Mouse (Mus musculus) R1 (cell line): ENCODE data around the gene Rnf144a.

Source experiments
- DNase-seq: peaks from one replicate; pipeline ENCODE4 v3.0.0-alpha.2; 2018; ENCODE audit warnings: low read depth, low spot score

The Rnf144a gene

DNA sequence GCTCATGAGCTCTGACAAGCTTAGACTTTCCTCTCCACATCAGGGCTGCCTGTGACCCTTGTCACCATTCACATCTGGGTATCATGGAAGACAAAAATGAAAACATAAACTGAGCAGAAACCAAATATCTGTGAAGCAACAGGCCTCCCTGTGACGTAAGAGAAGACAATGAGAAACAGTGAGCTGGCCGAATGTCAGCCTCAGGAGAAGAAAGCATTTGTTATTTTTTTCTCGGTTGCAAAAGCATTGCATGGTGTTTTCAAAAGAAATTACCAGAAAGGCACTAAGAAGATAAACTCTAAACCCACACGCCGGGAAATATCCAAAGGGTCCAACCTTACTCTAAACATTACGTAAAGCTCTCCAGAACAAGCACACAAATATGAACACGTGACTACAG, 41.3 kb downstream of the Rnf144a start:
- DNase-seq: no peak

DNA sequence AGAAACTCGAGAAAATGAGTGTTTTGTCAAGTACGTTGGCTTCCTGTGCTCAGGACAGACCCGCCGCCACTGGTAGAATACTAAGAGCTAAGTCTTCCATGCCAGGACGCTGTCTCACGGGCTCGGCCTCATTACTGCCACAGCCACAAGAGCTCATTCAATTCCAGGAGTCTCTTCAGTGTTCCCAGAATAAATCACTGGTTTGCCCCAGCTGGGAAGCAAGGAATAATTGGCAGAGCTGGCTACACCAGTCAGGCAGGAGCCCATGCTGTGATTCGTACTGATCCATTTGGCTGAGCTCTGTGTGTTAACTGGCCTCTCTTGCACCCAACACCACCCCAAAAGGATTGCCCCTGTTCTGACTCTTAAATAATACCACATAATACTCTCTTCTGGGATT, 45.0 kb downstream of the Rnf144a start:
- DNase-seq: no peak

DNA sequence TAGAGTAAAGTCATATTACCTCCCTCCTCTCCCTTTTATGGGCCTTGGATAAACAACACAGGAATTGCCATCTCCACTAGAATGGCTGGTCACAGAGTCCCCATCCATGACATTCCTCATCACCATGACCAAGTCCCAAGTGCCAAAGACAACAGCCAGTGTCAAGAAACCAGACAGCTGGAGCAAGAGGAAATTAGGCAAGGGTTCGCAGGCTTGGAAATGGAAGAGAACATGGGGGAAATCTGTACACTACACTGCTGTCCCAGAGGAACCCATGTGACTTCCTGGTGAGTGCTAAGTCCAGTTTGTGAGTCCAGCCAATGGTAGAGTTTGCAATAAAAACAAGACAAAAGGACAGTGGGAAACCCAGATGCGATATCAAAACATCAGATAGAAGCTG, 47.7 kb downstream of the Rnf144a start:
- no peak for DNase-seq

DNA sequence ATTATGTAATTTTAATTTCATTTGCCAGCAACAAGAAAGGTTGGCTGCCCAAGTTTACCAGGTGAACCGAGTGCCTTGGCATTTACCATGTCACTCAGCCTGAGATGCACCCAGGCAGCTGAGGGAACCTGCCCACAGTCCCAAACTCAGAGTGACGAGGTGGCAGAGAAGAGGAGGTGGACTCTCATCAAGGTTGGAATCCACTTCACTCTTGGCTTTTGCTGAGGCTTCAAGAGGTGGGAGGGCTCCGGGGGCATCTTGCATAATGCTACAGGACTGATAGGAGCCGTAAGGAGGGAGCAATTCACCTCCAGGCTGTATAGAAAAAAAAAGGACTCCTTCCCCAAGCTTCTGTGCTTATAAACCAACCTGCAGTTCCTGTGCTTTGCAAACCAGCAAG, 48.7 kb downstream of the Rnf144a start:
- DNase-seq: no peak

DNA sequence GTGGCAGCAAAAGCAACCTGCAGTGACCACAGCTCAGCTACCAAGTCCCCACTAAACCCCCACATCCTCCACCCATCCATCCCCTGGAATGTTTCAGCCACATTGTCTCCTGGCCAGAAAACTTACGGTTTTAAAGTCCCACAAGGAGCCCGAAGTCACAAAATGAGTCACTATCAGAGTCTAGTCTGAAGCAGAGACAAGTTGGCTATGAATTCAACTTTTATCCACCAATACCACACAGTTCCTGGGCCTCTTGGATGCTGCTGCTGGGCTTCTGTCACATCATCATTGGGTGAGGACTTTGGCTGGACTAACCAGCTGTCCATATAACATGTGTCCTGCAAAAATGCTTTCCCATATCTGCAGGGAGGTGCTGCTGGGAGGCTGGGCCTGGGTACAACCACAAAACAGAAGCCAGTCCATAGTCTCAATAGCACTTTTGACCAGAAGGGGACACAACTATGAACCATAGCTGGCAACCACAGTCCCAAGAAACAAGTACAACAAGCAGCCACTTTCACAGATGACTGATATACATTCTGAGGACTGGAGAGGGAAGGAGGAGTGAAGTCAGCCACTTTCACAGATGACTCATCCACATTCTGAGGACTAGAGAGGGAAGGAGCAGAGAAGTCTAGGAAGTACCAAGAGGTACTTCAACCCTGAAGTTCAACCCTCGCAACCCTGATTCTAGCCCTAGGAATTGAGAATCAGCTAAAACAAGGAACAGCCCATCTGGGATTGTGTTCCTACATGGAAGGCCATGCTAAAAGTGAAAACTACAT, 49.3 kb downstream of the Rnf144a start:
- DNase-seq: no peak

DNA sequence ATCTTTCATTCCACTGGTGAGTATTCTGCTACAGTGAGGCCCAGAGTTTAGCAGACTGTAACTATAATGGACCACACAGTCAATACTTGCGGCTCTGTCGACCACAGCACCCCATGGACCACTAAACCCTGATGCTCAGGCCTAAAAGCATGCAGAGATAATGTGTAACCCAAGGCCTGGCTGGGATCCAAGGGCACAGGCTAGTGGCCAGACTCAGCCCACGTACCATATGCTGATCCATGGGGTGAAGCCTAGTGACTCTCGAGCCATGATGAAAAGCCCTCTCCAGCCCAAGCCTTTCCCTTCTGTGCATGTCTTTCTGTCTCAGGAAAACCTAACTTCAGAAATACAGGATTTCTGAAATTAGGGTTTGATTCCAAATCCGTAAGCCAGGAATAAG, 50.2 kb downstream of the Rnf144a start:
- no peak for DNase-seq

DNA sequence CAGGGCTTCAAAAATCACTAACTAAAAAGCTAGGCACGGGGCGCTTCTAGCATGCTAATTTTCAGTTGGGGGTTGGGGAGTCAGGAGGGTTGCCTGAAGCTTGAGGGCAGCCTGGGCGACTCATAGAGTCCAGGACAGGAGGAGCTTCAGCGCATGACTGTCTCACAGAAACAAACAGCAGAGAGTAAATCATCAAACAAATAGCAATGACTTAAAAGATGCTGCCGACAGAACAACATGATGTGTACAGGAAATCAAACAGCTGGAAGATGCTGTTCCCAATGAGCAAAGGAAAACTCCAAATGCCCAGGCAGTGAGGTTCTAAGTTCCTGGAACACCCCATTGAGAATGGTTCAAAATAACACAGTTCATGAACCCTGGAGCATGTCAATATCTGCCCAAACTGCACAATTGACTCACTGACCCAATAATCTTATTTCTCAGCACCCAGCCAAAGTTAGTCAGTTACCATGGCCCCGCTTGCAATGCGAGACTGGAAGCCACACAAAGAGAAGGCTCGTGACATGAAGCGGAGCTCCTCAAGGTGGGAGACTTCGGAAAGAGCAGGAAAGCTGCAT, 54.0 kb downstream of the Rnf144a start:
- no peak for DNase-seq

DNA sequence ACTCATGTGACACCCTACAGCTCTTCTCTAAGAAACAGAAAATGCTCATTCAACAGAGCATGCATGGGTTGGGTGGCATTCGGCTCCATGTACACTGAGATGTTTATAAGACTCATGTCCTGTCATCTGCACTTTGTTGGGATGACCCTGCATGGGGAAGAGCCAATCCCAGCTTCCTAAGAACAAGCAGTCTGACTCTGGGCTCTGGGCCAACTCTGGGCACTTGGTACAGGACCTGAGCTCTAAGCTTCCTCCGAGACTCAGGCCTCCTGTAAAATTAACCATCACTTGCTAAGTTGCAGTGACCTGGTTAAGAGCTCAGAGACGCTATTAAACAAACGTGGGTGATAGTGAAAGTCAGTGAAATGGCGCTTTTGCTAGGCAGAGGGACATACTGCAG, 55.2 kb downstream of the Rnf144a start:
- no peak for DNase-seq

DNA sequence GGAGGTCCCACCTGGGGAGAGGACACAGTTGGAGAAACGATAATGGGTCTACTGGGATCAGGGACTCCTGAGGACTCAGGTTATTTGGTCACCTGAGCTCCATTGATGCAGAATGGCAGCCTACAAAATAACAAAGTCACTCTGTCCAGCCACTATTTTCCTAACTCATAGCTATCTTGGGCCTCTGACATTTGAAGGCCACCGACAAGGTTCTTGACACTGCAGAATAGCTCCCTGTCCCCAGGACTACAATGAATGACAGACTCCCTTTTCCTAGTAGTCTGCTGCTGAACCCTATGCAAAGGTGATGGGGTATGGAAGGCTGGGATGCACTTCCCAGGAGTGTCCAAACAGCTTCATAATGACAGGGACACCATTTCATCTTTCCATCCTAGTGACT, 55.8 kb downstream of the Rnf144a start:
- DNase-seq: no peak

DNA sequence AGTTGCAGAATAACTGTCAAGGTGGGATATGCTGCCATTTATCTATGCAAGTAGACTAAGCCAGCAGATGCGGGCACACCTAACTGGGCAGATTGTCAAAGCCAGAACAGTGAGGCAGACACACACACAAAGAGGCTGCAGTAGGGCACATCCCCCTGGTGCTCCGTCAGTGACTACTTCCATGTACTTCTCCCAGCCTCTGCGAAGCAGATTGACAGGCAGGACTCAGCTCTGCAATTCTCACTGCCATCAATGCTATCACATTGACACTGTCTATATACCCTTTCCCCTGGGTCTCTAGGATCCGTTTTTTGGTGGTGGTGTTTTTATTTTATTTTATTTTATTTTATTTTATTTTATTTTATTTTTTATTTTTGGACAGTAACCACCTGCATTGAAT, 57.8 kb downstream of the Rnf144a start:
- no peak for DNase-seq

DNA sequence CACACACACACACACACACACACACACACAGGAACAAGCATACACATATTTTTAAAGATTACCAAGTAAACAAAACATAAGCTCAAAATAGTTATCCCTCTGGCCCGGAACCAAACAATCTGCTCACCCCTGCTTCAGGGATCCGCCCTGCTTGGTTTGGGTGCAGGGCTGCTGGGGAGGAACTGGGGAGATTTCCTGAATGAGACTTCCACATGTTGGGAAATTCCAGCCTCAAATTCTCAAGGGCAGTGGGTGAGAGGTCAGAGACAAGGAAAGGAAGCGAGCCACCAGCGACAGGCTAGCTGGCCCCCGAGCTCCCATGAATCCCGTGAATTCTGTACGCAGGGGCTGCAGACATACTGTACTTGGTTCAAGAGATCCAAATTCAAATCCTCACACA, 58.9 kb downstream of the Rnf144a start:
- no peak for DNase-seq

DNA sequence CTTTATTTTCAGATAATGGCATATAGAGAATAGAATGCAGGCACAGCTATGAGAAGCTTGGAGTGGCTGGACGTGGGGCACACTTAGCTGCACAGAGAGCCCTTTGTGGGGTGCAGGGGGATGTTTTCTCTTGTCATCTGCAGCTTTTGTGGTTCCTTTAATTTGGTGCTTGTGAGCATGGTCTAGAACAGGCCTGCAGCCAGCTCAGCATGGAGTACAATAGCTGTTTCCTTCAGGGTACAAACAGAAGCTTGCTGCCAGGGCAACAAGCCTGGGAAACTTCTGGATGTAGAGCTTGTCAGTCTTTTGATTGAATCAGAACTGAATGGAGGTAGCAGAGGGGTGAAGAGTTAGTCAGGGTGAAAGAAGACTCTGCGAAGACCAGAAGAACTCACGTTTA, 63.7 kb downstream of the Rnf144a start:
- no peak for DNase-seq

DNA sequence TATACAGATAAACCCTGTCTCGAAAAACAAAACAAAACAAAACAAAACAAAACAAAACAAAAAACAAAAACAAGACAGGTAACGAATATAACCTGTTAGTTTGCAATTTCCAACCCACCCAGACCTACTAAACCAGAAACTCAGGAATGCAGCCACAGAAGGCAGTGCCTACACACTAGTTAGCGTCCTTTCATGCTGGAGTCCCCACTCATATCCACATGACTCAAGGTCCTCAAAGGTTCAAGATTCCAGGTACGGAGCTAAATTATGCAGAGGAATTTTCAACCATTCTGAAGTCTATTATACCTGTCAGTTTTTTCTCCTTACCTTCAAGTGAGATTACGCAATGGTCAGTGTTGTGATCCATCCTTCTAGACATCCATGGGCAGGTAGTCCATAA, 70.6 kb downstream of the Rnf144a start:
- no peak for DNase-seq

DNA sequence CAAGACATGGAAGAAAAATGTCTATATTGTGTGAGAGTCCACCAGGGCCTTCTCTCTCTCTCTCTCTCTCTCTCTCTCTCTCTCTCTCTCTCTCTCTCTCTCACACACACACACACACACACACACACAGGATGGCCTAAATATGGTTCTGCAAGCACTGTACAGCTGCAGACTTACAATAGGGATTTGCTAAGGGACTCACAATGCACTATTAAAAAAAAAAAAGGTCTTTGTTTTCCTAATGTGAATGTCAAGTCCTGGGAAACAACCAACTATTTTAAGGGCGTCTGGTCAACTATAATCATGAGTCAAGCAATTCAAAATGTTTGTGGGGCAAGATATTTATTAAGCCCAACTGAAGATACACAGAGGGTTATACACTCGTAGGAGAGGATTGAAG, 71.9 kb downstream of the Rnf144a start:
- no peak for DNase-seq

DNA sequence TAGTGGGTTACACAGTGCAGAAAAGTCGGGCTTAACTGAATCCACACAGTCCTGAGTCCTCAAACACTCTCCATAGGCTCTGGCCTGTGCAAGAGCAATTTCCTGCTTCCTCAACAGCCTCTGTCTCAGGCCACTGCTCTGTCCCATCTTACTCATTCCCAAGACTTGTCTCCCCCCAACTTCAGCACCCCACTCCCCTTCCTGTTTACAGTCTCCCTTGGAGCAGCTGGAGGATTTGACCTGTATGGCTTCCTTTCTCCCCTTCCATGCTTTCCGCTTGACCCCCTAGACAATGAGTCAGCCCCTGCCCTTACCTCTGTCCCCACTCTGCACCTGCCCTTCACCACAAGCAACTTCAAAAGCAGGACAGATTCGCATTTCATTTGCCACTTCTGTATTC, 72.4 kb downstream of the Rnf144a start:
- DNase-seq: no peak

DNA sequence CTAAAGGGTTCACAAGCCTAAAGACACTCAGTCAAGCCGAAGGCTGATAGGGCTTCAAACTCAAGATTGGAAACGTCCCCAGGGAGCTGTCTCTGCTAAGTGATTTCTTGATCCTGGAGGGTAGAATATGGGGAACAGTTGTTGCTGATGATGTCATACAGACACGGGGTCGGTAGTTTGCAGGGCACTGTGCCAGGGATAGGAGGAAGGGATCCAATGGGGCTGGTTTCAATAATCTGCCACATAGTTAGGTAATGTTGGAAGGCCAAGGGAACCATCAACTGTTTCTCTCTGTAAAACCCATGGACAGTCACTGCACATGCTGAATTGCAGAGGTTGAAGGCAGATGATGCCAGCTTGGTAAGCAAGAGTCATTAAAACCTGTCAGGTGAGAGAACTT, 73.0 kb downstream of the Rnf144a start:
- no peak for DNase-seq

DNA sequence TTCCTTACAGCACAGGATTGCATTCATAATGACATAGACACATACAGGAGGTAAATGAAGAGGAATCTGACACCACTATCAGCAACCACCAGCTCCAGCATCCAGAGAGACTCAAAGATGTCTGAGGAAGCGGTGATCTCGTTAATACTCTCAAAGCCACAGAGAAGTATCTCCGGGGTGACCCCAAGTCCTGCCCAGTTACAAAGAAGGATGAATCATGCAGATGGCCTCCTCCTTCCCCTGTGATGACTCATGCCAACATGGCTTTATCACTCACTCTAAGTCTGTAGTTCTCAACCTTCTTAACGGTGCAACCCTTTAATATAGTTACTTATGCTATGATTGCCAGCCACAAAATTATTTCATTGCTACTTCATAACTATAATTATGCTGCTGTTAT, 74.4 kb downstream of the Rnf144a start:
- DNase-seq: no peak

DNA sequence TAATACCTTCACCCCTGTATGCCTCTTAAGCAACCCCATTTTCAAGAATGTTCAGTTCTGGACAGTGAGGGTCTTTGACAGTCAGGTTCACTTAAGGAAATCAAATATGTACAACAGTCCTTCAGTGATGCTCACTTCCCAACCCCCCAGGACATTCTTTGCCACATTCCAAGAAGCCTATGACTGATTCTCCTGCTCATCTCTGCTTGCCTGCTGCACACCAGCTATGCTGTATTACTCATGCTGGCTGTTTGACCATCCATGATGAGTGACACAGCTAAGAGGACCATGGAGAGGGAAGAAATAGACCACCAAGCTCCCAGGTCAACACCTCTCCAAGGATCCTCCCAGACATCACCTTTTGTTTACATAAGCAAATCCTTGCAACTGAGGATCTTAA, 75.2 kb downstream of the Rnf144a start:
- DNase-seq: no peak

DNA sequence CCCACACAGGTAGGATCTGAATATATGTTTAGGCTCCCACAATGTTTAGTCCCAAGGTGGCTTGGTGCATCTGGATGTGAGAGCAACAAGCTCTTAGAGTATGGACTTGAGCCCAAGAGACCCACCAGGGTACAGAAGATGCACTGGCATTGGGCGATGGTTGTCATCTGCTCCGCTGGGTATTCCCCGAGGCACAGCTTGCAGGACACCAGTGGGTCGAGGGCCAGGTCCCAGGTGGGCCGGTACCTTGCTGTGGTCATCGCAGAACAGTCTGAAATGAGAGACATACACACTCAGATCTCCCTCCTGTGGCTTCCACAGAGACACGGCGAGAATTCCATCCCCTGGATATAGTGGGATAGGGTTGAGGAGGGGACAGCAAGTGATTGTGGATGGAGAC, 75.9 kb downstream of the Rnf144a start:
- DNase-seq: no peak

DNA sequence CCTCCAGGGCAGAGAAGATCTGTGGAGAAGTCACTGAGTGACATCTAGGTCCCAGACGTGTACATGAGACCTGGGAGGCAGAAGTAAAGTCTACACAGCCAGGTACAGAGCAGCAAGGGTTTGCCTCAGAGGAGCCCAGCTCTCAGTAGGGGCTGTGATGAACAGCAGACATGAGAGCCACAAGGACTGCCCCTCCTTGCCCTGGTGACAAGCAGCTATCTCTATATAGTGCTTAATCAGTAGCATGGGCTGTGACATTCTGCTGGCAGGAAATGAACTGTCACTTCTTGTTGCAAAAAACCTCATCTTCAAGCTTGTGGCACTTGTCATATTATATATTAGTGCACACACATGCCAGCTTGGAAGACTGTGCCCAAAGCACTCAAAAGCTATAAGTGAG, 81.4 kb downstream of the Rnf144a start:
- no peak for DNase-seq

DNA sequence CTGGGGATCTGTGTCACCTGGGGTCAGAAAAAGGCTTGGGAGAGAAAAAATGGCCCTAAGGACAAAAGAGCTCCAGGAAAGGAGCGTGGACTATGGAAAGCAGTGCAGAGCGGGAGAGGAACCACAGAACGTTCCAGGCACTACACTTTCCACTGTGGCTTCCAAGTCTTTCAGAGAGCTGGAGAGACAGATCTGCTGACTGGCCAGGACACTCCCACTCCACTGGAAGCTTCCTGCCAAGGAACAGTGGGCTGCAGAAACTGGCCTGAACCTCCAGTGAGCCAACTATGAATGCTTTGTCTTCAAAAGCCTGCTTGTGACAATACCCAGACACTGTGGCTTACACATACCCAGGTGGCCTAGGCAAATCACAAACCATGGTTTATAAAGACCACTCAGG, 84.0 kb downstream of the Rnf144a start:
- DNase-seq: no peak

DNA sequence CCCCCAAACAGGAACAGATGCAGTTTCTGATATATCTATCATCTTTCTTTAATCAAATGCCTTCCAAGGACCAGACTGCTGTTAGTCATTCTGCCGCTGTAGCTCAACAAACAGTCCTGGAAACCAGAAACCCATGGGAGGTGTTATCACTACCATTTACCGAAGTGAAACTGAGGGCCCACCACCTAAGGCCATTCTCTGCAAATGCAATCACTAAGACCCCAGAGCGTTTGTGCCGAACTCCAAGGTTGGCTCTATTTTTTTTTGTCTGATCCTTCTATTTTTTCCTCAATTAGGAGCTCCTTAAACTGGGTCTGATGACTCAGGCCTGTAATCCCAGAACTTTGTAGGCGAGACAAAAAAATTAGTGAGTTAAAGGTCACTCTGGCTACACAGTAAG, 85.3 kb downstream of the Rnf144a start:
- DNase-seq: no peak

DNA sequence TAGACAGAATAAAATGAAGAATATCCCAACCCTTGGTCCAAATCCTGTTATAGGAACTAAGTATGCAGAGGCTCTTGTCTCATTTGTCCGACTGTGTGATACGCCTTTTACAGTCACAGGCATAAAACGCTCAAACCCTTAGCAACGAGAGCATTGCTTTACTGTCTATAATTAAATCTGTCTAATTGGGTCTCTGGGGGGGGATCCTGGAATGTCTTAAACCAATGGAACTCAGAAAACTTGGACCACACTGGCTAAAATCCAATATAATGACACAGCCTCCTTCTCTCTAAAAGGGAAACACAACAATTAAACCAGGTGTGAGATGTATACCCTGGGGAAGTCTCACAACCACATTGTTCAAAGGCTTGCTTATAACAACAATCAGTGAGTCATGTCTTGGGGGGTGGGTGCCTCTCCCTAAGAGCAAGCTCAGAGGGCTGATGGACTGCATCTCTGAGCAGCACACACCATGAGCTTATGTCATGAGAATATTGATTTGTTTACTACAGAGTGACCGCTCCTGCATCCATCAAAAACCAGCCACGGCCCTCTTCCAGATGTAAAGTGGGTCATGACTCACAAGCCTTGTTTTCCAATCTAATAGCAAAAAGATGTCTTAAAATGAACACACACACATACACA, 85.9 kb downstream of the Rnf144a start:
- no peak for DNase-seq
